Mouse (Mus musculus) activated CD4-positive, CD25-positive, alpha-beta regulatory T cell, adult 4 months (primary cell): ENCODE data around the gene Nfia. TPM values are rescaled to one million over a fixed set of nuclear protein-coding genes. Genes with fewer than 3 reads are reported as not detected.

Experiments used
- ATAC-seq: one replicate; pipeline ENCODE4 v1.8.0; 2017
- polyA plus RNA-seq, 2 experiments: library from polyadenylated mRNA; unstranded; fragments of 100-300 nt; shearing (Covaris generic); gene quantifications; one replicate each; pipeline ENCODE4 v1.2.1; 2017

Gene Nfia
- polyA plus RNA-seq, 2 experiments from 2014 or later = 7.3 to 12.6 TPM

DNA sequence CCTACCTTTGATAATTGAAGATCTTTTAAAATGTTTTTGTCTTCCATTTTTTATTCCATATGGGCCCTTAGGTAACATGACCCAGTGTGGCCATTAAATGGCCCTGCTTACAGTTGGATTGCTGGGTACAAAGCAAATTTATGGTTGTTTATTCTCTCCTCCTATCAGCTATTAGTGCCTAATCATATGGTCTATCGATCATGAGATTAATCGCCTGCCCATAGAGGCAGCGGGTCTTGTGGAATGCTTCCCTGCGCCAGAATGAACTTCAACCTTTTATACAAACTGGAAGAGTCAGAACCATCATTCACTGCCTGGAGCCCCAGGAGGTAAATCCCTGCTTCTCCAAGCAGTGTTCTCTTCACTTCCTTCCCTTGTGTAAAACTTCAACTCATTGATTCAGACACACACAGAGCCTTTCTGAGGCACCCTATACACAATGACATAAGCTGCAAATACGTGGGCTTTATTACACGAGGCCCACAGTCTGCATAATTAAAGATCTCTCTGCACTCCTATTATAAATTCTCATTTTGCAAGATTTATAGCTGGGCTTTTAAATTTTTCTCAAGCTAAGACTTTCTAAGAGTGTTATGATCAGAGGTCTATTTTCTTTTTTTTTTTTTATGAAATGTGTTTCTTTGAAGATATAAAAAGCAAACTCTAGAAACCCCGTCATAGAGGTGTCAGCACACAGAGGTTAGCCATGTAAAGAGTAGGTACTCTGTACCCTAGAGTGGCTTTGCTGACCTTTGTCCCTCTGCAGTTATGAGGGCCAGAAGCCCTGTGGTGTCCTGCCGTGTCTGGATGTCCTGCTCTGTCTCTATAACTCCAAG lies 67.9 kb downstream of the Nfia start:
- ATAC-seq = no peak

GRCm38 (mm10) chr4:97841063-97841595 lies 68.6 kb downstream of the Nfia start:
- ATAC-seq = no peak

DNA sequence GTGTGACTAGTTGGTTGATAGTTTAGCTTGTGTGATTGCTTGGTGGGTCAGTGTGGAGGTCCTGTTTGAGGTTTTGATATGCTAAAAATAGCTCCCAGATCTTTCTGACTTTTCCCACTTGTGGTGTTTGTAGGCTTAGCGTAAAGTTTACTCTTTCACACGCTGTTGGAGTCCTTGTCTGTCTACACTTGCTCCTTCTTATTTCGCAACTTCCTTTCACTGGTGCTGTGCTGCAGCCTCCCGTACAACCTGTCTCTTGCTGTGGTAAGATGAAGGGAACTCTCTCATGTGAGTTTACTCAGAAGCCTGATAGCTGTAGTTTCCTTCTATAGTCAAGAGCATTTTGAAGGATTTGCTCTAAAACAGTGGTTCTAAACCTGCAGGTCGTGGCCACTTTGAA lies 69.2 kb downstream of the Nfia start:
- ATAC-seq = no peak

- ATAC-seq = no peak
These were observed 71.6 kb downstream of the Nfia start for GRCm38 (mm10) chr4:97843981-97844690.

DNA sequence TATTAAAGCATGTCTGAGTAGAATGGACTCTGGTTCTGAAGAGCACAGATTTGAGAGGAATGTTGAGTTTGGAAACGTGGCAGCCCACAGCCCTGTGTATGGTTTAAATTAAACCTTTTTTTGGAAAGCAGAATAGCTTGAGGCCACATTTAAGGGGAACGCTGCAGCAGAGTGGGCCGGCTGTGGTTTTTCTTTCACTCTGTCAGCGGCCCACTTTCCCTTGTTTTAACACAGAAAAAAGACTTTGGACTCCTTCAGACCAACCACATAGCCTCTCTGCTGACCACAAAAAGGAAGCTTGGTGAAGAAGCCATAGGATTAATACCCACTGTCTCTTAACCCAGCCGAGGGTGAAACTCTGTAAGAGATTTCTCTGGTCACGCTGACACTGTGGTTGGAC lies 72.4 kb downstream of the Nfia start:
- ATAC-seq = no peak

GRCm38 (mm10) chr4:97847653-97848052 lies 75.1 kb downstream of the Nfia start:
- no peak for ATAC-seq

DNA sequence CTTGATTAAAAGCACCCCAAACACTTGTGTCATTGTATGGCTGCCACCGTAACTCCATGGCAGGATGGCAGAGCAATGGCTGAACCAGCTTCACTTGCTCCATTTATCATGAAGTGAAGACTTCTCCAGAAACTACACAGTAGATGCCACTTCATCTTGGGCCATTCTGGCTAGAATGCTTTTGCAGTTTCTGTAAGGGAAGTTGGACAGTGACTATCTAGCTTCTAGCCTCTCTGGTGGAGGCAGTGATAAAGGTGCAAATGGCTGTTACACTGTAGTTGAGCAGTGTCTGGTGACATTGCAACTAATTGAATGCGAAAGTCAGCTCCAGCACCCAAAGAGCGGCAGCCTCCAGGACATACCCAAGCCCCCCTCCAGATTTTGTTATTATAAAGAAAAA lies 78.5 kb downstream of the Nfia start:
- no peak for ATAC-seq

- ATAC-seq = no peak
These were observed 79.2 kb downstream of the Nfia start for GRCm38 (mm10) chr4:97851698-97852097.

- ATAC-seq = no peak
These were observed 80.1 kb downstream of the Nfia start for GRCm38 (mm10) chr4:97852626-97853025.

DNA sequence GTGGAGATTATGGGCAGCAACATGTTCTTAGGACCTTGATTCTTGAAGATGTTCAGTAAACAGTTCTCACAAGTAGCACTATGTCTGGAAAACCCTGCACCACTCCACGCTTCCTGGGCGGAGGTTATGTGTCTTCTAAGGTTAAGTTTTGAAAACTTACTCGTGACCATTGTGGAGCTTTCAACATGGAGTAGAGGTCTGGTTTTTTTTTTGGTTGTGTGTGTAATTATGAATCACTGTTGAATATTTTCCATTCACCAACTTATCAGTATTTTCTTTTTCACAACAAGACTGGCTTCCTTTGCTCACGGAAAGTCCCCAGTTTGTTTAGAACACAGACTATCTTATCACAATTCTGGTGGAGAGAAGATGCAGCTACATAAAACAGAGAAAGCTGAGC lies 82.2 kb downstream of the Nfia start:
- peak; percentile 52 for ATAC-seq

DNA sequence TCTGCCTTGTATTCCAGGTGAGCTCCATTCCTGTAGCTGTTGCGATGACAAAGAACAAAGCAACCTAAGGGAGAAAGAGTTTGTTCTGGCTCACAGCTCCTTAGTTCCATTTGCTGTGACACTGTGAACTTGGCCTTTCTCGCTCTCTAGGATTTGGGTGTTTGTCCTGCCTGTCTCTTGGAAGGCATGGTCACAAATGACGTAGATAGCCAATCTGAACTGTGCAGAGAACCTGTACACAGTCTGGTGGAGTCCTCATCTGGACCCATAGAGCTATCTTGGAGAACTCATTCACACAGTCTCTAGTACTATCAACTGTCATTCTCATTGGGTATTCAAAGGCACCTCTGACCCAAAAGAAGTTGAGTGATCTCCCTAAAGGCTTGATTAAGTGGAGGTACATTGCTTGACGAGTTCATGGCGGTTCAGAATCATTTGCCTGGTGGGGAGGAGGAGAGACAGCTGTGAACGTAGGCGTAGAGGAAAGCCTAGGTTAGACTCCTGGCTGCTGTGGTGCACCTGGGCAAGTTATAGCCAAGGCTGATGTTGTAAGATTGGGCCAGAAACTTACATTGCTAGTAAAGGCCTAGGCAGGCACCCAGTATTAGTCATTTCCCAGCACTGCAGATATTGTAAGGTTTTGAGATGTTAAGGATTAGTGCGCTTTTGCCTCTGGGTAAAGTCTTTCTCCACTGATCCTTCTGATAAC lies 83.3 kb downstream of the Nfia start:
- ATAC-seq = no peak

- ATAC-seq = no peak
These were observed 85.0 kb downstream of the Nfia start for GRCm38 (mm10) chr4:97857549-97857948.

DNA sequence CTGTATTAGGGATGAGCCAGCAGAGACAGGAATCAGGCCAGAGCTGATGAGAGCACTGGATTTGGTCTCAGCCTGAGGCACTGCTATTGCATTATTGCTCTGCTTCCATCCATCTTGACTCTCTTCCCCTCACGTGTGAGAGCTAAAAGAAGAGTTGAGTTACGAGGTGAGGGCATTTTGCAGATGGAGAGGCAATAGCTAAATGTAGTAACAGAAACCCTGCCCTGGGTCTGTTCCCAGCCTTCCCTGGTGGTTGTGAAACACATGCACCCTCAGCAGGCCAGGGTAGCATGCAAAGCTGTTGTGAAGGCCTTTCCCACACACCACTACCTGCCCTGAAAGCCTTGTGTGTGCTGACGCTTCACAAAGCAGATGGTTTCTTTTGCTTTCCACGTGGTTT lies 86.9 kb downstream of the Nfia start:
- no peak for ATAC-seq

- no peak for ATAC-seq
These were observed 87.8 kb downstream of the Nfia start for GRCm38 (mm10) chr4:97860376-97860775.

DNA sequence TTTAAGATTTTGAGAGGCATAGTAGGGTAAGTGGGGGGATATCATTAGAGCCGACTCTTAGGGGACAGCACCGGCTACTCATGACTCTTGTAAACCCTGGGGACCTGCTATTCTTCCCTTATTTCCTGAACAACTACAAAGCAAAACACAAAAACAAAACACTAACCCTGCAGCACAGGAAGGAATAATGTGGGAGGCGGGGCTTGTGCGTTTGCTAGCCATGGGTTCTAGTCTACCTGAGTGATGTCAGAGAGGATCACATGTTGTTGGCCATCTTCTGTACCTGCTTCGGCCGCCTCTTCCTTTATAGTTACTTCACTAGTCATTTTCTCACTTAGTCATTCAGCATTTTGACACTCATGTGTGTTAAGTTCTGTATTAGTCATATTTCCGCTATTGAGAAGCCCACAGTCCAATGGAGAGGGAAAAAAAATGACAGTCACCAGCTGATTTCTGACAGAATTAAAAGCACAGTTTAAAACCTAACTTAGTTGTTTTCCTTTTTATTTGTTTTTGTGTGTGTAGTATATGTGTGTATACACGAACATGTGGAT lies 88.3 kb downstream of the Nfia start:
- peak; percentile 81 for ATAC-seq

DNA sequence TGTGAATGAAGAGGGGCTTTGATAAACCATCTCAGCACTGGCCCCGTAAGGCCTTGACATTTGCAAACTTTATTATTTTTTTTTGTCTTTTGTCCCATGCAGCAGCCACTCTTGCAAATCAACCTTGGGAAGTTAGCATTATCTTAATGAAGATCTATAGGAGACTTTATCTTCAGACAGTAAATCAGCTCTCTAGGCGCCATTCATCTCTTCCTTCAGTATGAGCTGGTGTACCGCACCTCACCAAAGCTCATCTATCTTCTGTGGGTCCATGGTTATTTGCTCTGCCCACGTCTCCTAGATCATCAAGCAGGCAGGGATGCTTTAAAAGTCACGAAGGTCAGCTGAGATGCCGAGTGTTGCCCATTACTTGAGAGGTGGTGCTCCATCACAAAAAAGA lies 89.8 kb downstream of the Nfia start:
- no peak for ATAC-seq

GRCm38 (mm10) chr4:97864276-97864675 lies 91.7 kb downstream of the Nfia start:
- ATAC-seq = no peak

DNA sequence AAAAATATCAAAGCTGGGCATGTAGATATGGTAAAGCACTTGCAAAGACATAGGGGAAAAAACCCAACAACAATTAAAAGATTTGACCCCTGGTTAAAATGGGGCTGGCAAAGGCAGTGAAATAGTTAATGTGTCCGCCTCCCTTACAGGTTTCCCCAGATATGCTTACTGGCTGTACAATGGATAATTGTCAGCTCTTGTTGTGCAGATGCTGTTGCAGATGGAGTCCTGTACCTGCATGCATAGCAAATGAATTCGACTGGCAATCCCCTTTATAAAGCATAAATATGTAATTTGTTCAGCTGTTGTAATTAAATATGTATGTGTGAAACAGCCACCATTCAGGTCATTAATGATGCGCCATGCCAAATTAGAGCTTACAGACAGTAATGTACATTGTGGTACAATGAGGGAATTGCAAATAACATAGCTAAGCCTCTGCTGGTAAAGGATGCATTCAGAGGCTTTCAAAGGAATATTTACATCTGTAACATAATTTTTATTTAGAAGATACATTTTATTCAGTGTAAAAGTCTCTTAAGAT lies 92.9 kb downstream of the Nfia start:
- ATAC-seq = no peak

- ATAC-seq = no peak
These were observed 93.9 kb downstream of the Nfia start for GRCm38 (mm10) chr4:97866463-97866862.

GRCm38 (mm10) chr4:97868307-97868937 lies 95.9 kb downstream of the Nfia start:
- no peak for ATAC-seq

DNA sequence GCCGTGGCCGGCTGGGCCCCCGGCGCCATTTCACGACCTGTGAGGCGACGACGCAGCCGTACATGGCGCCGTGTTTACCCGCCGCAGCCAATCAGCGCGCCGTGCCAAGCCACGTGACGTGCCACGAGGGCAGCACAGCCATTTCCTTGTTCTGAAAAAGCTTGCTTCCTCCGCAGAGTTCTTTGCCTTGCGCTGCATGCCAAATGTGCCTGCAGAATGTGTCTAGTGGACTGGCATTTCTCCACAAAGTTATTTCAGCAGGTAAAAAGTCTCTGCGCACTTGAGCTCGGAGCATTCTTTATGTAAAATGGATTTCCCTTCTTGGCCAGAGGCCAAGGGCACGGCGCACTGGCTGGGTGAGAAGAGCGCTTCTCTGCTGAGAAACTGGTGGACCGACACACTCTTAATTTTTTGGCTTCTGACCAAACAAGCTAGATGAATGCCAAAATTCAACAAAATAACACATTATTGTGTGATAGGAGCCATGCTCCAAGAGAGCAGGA lies 96.5 kb downstream of the Nfia start:
- ATAC-seq = no peak

- ATAC-seq = no peak
These were observed 96.9 kb downstream of the Nfia start for GRCm38 (mm10) chr4:97869451-97869850.
